Mouse (Mus musculus) stomach, postnatal 0 days (tissue): ENCODE results near the gene Rnft2. TPM values are rescaled to one million over a fixed set of nuclear protein-coding genes. Genes with fewer than 3 reads are reported as not detected.

ENCODE experiments used
- ATAC-seq: fragments of 200-750 bp; cut with Nextera tagmentation; 2 replicates; pipeline ENCODE4 v1.8.0; 2017; ENCODE audit not compliant: low FRiP score, low TSS enrichment
- DNase-seq: peaks from one replicate; pipeline ENCODE4 v3.0.0-alpha.2; 2016; ENCODE audit warnings: low spot score
- H3K27ac ChIP-seq: fragments of 300-500 bp; sonication (generic); replicated peaks from 2 replicates; pipeline ENCODE4 v1.5.1; 2014; ENCODE audit warnings: mild to moderate bottlenecking, control low read depth
- H3K27me3 ChIP-seq: fragments of 300-500 bp; sonication (generic); 2 replicates; pipeline ENCODE4 v1.6.1; 2014; ENCODE audit warnings: low read length; ENCODE audit not compliant: control insufficient read depth, insufficient read depth
- H3K36me3 ChIP-seq: fragments of 300-500 bp; sonication (generic); 2 replicates; pipeline ENCODE4 v1.6.1; 2014; ENCODE audit warnings: low read length, mixed read lengths; ENCODE audit not compliant: control insufficient read depth, insufficient read depth
- H3K4me1 ChIP-seq: fragments of 300-500 bp; sonication (generic); replicated peaks from 2 replicates; pipeline ENCODE4 v1.6.1; 2014; ENCODE audit warnings: antibody characterized with exemption; ENCODE audit not compliant: control insufficient read depth, insufficient read depth
- H3K4me2 ChIP-seq: fragments of 300-500 bp; sonication (generic); replicated peaks from 2 replicates; pipeline ENCODE4 v1.6.1; 2014; ENCODE audit warnings: low read depth, mild to moderate bottlenecking, control low read depth, moderate library complexity
- H3K4me3 ChIP-seq: fragments of 300-500 bp; sonication (generic); 2 replicates; pipeline ENCODE4 v1.5.1; 2014; ENCODE audit warnings: low read depth, low read length, control low read depth
- H3K9ac ChIP-seq: fragments of 300-500 bp; sonication (generic); 2 replicates; pipeline ENCODE4 v1.6.1; 2014; ENCODE audit warnings: mild to moderate bottlenecking, low read length, control low read depth, mixed read lengths
- H3K9me3 ChIP-seq: fragments of 300-500 bp; sonication (generic); 2 replicates; pipeline ENCODE4 v1.6.1; 2016; ENCODE audit warnings: low read length; ENCODE audit not compliant: control insufficient read depth
- CTCF ChIP-seq: IDR thresholded peaks from 2 replicates; pipeline ENCODE4 v1.5.1; 2016; ENCODE audit warnings: antibody characterized with exemption, low read depth, mild to moderate bottlenecking, moderate library complexity
- EP300 ChIP-seq: optimal IDR thresholded peaks from 2 replicates; pipeline ENCODE3; 2016; ENCODE audit warnings: antibody characterized with exemption
- WGBS: fragments of 180-500 bp; shearing (Covaris S2); extraction: QIAGEN DNeasy Blood & Tissue Kit; methylation state at CpG from one replicate; pipeline ENCODE4 v1.1.7; 2014; 5-methylcytosine and 5-hydroxymethylcytosine counted together
- polyA plus RNA-seq: library from polyadenylated mRNA; unstranded; fragments of >200 nt; fragmentation: Nextera tagmentation; extraction: Ambion mirVana; gene quantifications from 2 replicates; pipeline ENCODE4 v1.2.1, GENCODE M21; 2015

Gene Rnft2
- polyA plus RNA-seq, 1 experiment from 2014 or later: 0.62 TPM

DNA sequence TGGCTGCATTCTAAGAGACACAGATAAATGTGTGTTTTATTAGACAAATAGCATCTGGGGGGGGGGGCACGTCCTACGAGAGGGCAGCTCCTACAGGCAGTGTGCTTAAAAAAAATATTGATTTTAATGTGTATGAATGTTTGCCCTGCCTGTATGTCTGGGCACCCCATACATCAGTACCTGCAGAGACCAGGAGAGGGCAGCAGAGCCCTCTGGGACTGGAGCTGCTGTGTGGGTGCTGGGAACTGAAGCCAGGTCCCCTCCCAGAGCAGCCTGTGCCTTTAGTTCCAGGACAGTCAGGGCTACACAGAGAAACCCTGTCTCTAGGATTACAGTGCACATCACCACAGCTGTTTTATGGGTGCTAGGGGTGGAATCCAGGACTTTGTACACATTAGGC lies 69.8 kb downstream of the Rnft2 start:
- Histone ChIP-seq H3K4me3 (no peak overlapping the region), H3K36me3 (no peaks in the 10 kb centered on the region), H3K27me3 (peaks cover 13% of the 10 kb centered on the region; the same call in 1 of the 2 replicates), H3K27ac (no peak overlapping the region), H3K4me2 (no peak overlapping the region), H3K9me3 (no peaks in the 10 kb centered on the region), H3K4me1 (0 out of 2 replicates have a peak, but pooled peaks cover 3% of the 10 kb centered on the region), H3K9ac (no peak overlapping the region)
- DNase-seq (no peak), ATAC-seq (no peak)
- peak; percentile 40 for TF ChIP-seq CTCF
- TF ChIP-seq EP300: no peak
- WGBS: 9% methylated on average over 2 of the region's 2 CpGs

DNA sequence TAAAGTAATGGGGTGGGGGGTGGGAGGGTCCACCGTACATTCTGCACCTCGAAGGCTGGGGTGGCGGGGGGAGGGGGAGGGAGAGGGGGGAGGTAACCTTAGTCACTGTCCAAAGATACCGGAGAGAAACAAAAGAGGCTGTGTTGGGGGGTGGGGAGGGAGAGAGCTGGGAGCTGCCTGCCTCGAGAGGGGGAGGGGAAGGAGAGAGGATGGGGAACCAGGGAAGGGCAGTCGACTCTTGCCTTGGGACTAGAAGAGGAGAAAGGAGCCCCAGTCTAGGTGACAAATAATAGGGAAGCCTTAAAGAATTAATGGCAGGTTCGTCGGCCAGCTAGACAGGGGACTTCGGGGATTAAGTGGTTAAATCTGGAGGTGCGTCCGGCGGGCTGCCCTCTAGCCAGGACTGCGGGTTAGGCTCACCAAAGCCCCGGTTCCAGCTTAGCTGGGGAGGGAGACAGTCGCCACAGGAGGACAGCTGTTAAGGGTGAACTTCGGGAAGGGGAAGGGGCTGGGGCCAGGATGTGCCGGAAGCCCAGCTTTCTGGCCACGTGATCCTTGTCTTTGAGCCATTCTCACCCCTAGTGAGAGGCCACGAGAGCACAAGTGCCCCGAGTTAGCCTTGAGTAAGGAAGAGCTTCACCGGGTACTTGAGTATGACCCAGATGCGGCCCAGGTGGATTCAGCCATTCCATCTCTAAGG lies 70.5 kb downstream of the Rnft2 start:
- Histone ChIP-seq H3K36me3 (no peaks in the 10 kb centered on the region), H3K27me3 (peaks cover 13% of the 10 kb centered on the region; the same call in 1 of the 2 replicates), H3K27ac (no peak overlapping the region), H3K4me1 (peaks cover 8% of the 10 kb centered on the region; the same call in 1 of the 2 replicates), H3K9me3 (no peaks in the 10 kb centered on the region), H3K4me3 (no peak overlapping the region; the same call in 1 of the 2 replicates), H3K4me2 (0 out of 2 replicates have a peak overlapping the region, but pooled peaks have one; percentile 4), H3K9ac (no peak overlapping the region)
- 2% methylated on average over 21 of the region's 22 CpGs for WGBS
- TF ChIP-seq EP300: no peak
- no peak for TF ChIP-seq CTCF
- ATAC-seq: no peak
- DNase-seq: no peak

DNA sequence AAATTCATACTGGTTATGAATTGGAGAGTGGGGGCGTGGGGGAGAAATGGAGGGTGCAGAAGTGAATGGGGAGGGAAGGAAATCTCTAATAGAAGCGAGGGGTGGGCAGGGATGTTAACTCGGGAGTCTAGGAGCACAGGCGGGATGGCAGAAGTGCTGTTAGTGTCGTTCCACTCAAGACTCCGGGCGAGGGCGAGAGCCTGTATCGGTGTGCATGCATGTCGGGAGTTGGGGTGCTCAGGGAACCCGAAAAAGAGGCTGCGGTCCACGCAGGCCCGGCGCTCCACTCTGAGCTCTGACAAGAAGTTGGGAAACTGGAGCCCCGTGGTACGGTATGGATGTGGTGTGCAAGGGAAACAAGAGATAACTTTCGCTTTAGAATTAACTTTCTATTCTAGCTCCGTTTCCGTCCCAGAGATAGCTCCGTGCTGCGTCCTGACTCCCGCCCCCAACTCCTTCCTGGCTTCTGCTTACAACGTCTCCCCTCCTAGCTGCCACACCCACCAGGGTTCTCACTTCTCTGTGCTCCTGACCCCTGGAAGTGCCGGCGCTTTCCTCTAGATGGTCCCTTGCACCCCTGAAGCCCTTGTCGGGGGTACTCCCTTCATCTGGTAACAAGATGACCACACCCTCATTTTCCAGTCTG lies 72.7 kb downstream of the Rnft2 start:
- no peak for ATAC-seq
- peaks cover 8% of the 10 kb centered on the region; the same call in 1 of the 2 replicates for H3K4me1 ChIP-seq
- H3K9ac ChIP-seq: no peak overlapping the region
- no peaks in the 10 kb centered on the region for H3K36me3 ChIP-seq
- peaks cover 13% of the 10 kb centered on the region; the same call in 1 of the 2 replicates for H3K27me3 ChIP-seq
- no peaks in the 10 kb centered on the region for H3K9me3 ChIP-seq
- no peak overlapping the region for H3K27ac ChIP-seq
- WGBS: under 1% methylated on average over 27 of the region's 27 CpGs
- peak overlapping the region; percentile 58 for H3K4me2 ChIP-seq
- TF ChIP-seq CTCF (no peak), EP300 (no peak)
- DNase-seq: no peak
- H3K4me3 ChIP-seq: peak overlapping the region; percentile 41

DNA sequence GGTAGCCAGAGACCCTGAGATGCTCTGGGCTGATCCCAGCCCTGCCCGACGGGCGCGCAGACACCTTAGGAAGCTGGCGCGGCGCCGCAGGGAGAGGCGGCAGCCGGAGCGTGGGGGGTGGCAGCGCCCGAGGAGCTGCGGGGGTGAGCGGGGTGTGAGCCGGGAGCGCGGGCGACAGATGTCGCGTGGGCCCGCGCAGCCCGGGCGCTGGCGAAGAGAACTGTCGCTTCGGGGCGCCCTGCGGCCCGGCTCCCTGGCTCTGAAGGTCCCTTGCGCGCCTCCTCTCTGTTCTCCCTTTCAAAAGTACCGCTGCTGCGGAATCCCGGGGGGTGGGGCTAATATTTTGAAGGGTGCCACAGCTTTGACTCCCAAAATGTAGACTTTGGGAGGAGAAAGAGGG lies 73.3 kb downstream of the Rnft2 start:
- peak overlapping the region; percentile 41 for H3K4me3 ChIP-seq
- H3K4me2 ChIP-seq: peak overlapping the region; percentile 58
- ATAC-seq (no peak), DNase-seq (no peak)
- H3K27ac ChIP-seq: no peak overlapping the region
- TF ChIP-seq EP300 (no peak), CTCF (no peak)
- peaks cover 8% of the 10 kb centered on the region; the same call in 1 of the 2 replicates for H3K4me1 ChIP-seq
- H3K9ac ChIP-seq: peak overlapping the region; percentile 43
- WGBS: 2% methylated on average over 21 of the region's 36 CpGs
- H3K27me3 ChIP-seq: peaks cover 13% of the 10 kb centered on the region; the same call in 1 of the 2 replicates
- H3K36me3 ChIP-seq: no peaks in the 10 kb centered on the region
- no peaks in the 10 kb centered on the region for H3K9me3 ChIP-seq

DNA sequence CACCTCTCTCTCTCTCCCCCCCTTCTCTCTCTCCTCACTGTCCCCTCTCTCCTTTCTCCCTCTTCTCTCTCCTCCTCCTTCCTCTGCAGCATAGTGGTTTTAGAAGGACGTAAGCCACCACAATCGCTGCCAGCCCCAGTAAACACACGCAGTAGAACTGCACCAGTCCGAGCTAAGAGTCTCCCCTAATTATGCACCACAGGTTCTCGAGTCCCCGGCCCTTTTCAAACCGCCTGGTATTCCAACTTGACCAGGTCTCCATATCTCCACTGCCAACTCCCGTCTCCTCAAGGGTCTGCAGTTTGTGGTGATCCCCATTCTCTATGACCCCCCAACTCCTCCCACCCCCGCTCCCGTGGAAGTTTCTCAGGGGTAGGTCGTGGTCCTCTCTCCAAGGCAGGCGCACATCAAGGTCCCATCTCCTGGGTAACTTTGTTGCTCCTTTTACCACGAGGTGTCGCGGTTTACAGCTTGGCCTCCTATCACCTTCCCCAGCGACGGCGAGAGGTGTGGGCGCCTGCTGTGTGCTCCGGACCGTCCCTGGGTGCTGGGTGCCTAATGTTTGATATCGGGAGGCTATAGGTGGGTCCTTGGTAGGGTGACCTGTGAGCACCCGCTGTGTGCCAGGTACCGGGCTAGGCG lies 73.9 kb downstream of the Rnft2 start:
- peak; percentile 39 for DNase-seq
- Histone ChIP-seq H3K27me3 (peaks cover 13% of the 10 kb centered on the region; the same call in 1 of the 2 replicates), H3K27ac (no peak overlapping the region), H3K9me3 (no peaks in the 10 kb centered on the region), H3K4me1 (peaks cover 8% of the 10 kb centered on the region; the same call in 1 of the 2 replicates), H3K4me3 (peak overlapping the region; percentile 22; the same call in 1 of the 2 replicates), H3K9ac (no peak overlapping the region), H3K4me2 (peak overlapping the region; percentile 58; the same call in 1 of the 2 replicates), H3K36me3 (no peaks in the 10 kb centered on the region)
- ATAC-seq: no peak
- TF ChIP-seq CTCF (peak; percentile 65), EP300 (no peak)
- WGBS: 2% methylated on average over 25 of the region's 25 CpGs
